Mouse (Mus musculus): ENCODE results near the gene Lars2.

Lars2 gene

DNA sequence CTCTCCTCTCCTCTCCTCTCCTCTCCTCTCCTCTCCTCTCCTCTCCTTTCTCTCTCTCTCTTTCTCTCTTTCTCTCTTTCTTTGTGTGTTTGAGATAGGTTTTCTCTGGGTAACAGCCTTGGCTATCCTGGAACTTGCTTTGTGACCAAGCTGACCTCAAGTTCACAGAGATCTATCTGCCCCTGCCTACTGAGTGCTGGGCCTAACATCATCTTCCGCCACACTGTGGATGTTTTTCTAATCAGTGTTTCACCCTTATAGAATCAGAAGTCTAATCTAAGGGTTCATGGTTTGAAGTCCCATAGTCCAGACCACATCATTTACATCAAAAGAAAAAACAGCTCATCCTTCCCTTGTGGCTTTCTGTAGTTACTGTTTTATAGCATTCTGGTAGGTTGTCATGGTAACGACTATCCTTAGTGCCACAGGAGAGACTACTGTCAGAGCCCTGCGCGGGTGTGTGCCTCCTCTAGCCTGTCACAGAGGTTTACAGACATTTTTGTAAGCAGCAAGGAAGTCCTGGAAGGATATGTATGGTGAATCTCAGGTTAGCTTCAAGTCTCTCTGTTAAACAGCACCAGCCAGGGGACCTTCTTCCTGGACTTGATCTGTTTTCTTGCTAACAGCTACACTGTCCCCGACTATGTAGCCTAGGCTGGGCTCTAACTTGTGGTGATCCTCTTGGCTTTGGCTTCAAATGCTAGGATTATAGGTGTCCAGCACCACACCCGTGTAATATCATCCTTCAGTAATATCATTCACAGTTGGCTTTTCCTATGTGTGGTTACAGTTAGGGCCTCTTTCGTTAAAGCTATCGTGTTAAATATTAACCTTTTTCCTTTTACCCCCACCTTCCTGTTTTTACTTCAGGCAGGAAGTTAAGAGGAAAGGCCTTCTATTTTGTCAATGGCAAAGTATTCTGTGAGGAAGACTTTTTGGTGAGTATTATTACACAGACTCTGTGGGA, 143.2 kb downstream of the Lars2 start:
- DNase-seq = peak in 1 of 2 experiments; percentile 45

DNA sequence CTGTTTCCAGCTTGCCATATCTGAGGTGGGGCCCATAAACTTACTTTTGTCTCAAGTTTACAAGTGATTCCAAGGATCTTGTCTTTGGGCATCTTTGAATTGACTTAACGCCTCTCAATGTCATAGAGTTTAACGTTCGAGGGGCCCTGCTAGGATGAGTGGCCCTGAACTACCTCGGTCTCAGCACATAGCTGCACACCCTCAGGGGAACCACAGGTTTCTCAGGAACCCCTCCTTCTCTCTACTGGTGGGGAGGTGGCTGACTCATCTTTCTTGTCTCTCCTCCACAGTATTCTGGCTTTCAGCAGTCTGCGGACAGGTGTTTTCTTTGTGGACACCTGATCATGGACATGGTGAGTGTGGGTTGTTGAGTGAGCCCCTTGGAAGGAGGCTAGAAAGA, 144.2 kb downstream of the Lars2 start:
- DNase-seq = no peak
